In the genomic region with DNA sequence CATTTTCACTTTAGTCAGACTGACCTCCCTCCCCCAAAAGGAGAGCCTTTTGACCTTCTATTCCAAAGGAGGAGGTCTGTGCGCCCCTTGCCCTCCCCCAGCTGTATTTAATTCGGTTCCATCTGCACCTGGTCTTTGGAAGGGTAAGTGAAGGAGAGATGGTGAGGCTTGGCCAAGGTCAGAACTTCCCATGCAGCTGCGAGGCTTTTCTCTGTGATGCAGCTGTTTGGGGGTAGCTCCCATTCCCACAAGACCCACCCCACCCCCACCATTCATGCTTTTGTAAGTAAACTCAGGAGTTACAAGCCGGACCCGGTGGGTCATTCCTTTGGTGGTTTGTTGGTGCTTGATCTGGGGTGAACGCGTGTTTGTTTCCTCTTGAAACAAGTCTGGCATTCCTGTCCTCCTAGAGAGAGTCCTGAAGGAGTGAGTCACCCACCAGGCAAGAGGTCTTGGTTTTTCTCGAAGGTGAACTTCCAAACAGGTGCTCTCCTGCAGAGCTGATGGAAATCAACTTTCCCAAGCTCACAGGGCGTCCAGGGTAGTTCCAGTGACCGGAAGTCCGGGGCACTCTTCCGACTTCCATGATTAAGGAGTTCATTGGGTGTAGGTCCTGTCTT, we compare ENCODE assay signal across 22 mouse cellular contexts. TPM values are rescaled to one million over a fixed set of nuclear protein-coding genes. Genes with fewer than 3 reads are reported as not detected.
DNase-seq lines count a peak whose midpoint lies in the region; ATAC-seq lines count a peak whose summit lies in the region.
"Had no signal": no experiment of that assay in that cellular context is flagged by ENCODE, and none has a peak within 500 bp of the region (broad histone marks: within the 10 kb centered on the region; RNA-seq: fewer than 3 reads in every experiment).

No protein-coding gene starts in this region.

- no peak overlapping the region for H3K4me2 ChIP-seq in embryonic facial prominence, embryonic 11.5 days (ENCODE audit: low read depth, low read length)
- H3K4me2 ChIP-seq: forebrain, embryonic 15.5 days; heart, embryonic 13.5 days; limb, embryonic 15.5 days had no signal

- H3K27ac ChIP-seq in embryonic facial prominence, embryonic 11.5 days (replicated peaks; ENCODE audit: low read depth, low read length): no peak overlapping the region
- H3K27ac ChIP-seq: forebrain, embryonic 15.5 days; gastrocnemius, adult 2 months; heart, embryonic 13.5 days; limb, embryonic 15.5 days had no signal

- H3K4me1 ChIP-seq in embryonic facial prominence, embryonic 11.5 days (ENCODE audit: control insufficient read depth, insufficient read depth, low read length): 0 out of 2 replicates have a peak, but pooled peaks cover 2% of the 10 kb centered on the region

- H3K9me3 ChIP-seq in embryonic facial prominence, embryonic 11.5 days (replicated peaks; ENCODE audit: control insufficient read depth, low read length): no peaks in the 10 kb centered on the region
- H3K9me3 ChIP-seq: forebrain, embryonic 15.5 days; heart, embryonic 13.5 days; limb, embryonic 15.5 days; megakaryocyte, embryonic 14.5 days had no signal

- no peak overlapping the region for H3K9ac ChIP-seq in embryonic facial prominence, embryonic 11.5 days (replicated peaks; ENCODE audit: low read length)
- H3K9ac ChIP-seq: forebrain, embryonic 15.5 days; heart, embryonic 13.5 days; limb, embryonic 15.5 days; liver, postnatal 0 days had no signal

- DNase-seq in lung, postnatal 25 days (ENCODE audit: low spot score): peak; percentile 31
- DNase-seq in lung, postnatal 10 days: no peak
- DNase-seq in NIH3T3 (ENCODE audit: low read depth): peak; percentile 13
- peak; percentile 45 for DNase-seq in embryonic facial prominence, embryonic 11.5 days (ENCODE audit: low spot score)
- peak; percentile 27 for DNase-seq in thymus, postnatal 4 days
- no peak for DNase-seq in spleen, adult 18-20 months
- DNase-seq in kidney, postnatal 25 days: no peak
- DNase-seq: cerebellum, adult 8-10 months; gastrocnemius, adult 2 months; heart, postnatal 36 days; kidney, adult 18-20 months; kidney, postnatal 36 days; layer of hippocampus, adult 9-11 months; liver, postnatal 0 days; right cerebral cortex, adult 18-20 months had no signal

- H3K4me3 ChIP-seq in embryonic facial prominence, embryonic 11.5 days (ENCODE audit: low read depth, low read length): no peak overlapping the region
- H3K4me3 ChIP-seq: forebrain, embryonic 15.5 days; gastrocnemius, adult 2 months; heart, embryonic 13.5 days; limb, embryonic 15.5 days; megakaryocyte, embryonic 14.5 days had no signal

- no peak for ATAC-seq in embryonic facial prominence, embryonic 11.5 days (replicated peaks; ENCODE audit: insufficient number of reproducible peaks, low FRiP score, low TSS enrichment, low read depth)
- ATAC-seq: activated CD4-positive, CD25-positive, alpha-beta regulatory T cell, adult 4 months; forebrain, embryonic 15.5 days; hindbrain, embryonic 16.5 days; liver, postnatal 0 days had no signal

- WGBS in embryonic facial prominence, embryonic 11.5 days: 16% methylated on average over 12 of the region's 12 CpGs

- H3K36me3 ChIP-seq in embryonic facial prominence, embryonic 11.5 days (replicated peaks; ENCODE audit: control insufficient read depth, insufficient read depth, low read depth, low read length): no peaks in the 10 kb centered on the region
- H3K36me3 ChIP-seq: forebrain, embryonic 15.5 days; heart, embryonic 13.5 days; limb, embryonic 15.5 days had no signal

- no peaks in the 10 kb centered on the region for H3K27me3 ChIP-seq in embryonic facial prominence, embryonic 11.5 days (ENCODE audit: control insufficient read depth, insufficient read depth, low read length)

RNA-seq across cellular contexts. Expression of gene Ldhb, which starts 3.9 kb away (rescaled TPM):
- polyA plus RNA-seq in embryonic facial prominence, embryonic 11.5 days (2014; fragmentation: Nextera tagmentation; extraction: Ambion mirVana): 486 and 515 TPM in 2 replicates

RNA-seq across cellular contexts. Expression of gene Gys2, which starts 38.7 kb away (rescaled TPM):
- polyA plus RNA-seq in embryonic facial prominence, embryonic 11.5 days (2014; fragmentation: Nextera tagmentation; extraction: Ambion mirVana): not detected in 2 replicates
- polyA plus RNA-seq: activated CD4-positive, CD25-positive, alpha-beta regulatory T cell, adult 4 months; forebrain, embryonic 15.5 days; limb, embryonic 15.5 days; small intestine, adult 2 months had no signal

RNA-seq across cellular contexts. Expression of gene Kcnj8, which starts 59.8 kb away (rescaled TPM):
- polyA plus RNA-seq in embryonic facial prominence, embryonic 11.5 days (2014; fragmentation: Nextera tagmentation; extraction: Ambion mirVana): 2.8 and 3.2 TPM in 2 replicates

Comparison
In these comparisons a context has a peak if more than half of its experiments do, and no peak if none do; other contexts are left out.
1. DNase-seq: peak in lung, postnatal 25 days (single experiment), NIH3T3 (single experiment), embryonic facial prominence, embryonic 11.5 days (single experiment) and thymus, postnatal 4 days (single experiment); none in lung, postnatal 10 days (single experiment), spleen, adult 18-20 months (0 of 2) and kidney, postnatal 25 days (0 of 2).